Mouse (Mus musculus) stomach, postnatal 0 days (tissue): ENCODE data around the gene Hip1r.

Experiments
- CTCF ChIP-seq: IDR thresholded peaks from 2 replicates; pipeline ENCODE4 v1.5.1; 2016; ENCODE audit warnings: antibody characterized with exemption, low read depth, mild to moderate bottlenecking, moderate library complexity
- EP300 ChIP-seq: optimal IDR thresholded peaks from 2 replicates; pipeline ENCODE3; 2016; ENCODE audit warnings: antibody characterized with exemption

GRCm38 (mm10) chr5:123952365-123953045 is 20.9 kb upstream of the Hip1r start:
- TF ChIP-seq CTCF, result no peak
- TF ChIP-seq EP300, result no peak
